Mouse (Mus musculus): ENCODE data around the gene Pgghg.
A peak's percentile ranks its signal among the peaks of the same experiment; 100 is the strongest.

GRCm38 (mm10) chr7:140981704-140982103 lies 40.5 kb downstream of the Pgghg start:
- no peak for TF ChIP-seq CTCF (IDR thresholded peaks at IDR 0.05; ENCODE audit: low read depth)
- peak; percentile 48; the same call in 1 of the 2 replicates for TF ChIP-seq EP300 (IDR thresholded peaks at IDR 0.05; ENCODE audit: low read depth)

All from liver, postnatal 0 days (tissue).